Mouse (Mus musculus) frontal cortex, postnatal 25 days (tissue): ENCODE data around the gene Tbc1d10a.

Experiments
- DNase-seq, 2 experiments: peaks; one replicate each; pipeline ENCODE4 v3.0.0; 2022; ENCODE audit warnings: low spot score in 2 of 2

The Tbc1d10a gene

DNA sequence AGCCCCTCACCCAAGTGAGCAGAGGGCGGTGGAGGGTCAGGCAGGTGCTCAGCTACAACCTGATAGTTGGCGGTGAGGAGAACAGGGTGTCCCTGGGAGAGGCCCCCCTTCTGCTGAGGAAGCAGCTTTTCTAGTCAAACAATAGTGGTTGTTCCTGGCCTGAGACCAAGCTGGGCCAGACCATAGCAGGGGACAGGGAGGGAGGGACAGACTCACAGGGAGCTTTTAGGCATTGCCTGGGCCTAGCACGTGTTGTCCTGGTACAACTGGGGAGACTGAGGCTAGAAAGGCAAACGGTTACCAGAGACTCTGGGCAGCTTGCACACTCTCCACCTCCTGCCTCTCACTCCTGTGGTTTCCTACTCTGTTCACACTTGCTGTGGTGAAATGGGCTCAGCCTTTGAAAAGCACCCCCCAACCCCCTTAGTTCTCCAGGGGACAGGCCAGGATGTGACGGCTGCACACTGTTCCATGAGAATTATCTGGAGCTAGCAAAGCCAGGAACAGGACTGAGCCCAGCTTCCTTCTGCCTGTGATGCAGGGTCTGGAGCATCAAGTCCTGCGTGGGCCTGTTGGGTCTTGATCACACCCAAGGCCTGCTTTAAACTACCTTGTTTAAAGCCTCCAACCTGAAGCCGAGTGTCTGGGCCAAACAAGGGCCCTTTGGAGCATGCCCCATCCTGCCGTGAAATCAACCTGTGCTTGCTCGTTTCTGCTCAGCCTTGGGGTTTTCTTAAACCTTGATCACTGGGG lies 29.8 kb downstream of the Tbc1d10a start:
- no peak for DNase-seq

DNA sequence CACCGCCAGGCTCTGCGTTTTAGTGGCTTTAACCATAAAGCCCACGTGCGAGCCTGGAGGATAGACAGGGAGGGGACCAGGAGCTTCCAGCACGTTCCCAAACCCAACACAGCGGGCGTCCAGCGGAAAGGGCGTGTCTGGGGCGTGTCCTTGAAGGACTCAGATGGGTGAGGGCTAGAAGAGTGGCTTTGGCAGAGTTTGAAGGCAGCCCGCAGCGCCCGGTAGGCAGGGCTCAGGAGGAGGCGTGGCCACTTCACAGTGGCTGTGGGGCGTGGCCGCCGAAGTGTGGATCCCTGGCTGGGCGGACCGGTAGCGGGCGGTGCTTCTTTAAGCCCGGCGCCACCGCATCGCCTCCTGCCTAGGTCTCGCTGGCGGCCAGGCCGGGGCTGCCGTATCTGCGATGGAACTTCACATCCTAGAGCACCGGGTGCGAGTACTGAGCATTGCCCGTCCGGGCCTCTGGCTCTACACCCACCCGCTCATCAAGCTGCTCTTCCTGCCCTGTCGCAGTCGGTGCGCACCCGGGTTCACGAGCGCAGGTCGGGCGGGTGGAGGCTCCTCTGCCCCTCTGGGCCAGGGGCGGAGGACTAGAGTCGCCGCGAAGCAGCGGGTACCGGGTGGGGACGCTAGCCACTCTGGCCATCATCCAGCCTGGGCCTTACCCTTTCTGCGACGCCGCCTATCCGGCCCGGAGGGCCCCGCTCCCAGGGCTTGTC lies 31.5 kb downstream of the Tbc1d10a start, which contains the start of gene Castor1:
Gene Castor1 (plus strand): TSS at position 312 of the 716 bp plus-strand sequence.
- DNase-seq, result peak; percentile 32 to 42

DNA sequence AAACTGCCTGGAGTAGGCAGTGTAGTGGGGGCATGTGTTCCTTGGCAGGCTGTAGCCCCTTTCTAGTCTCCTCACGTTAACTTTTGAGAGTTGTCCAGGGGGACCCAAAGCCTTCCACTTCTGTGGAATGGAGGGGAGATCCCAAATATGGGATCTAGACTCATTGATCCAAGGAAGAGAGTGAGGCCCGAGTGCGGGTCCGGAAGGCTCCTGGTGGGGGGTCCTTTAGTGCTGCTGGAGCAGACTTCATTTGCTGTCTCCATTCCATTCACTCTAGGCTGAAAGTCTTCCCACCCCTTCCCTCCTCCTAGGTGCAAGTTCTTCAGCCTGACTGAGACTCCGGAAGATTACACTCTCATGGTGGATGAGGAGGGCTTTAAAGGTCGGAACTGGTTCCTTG lies 32.0 kb downstream of the Tbc1d10a start:
- DNase-seq, result no peak

DNA sequence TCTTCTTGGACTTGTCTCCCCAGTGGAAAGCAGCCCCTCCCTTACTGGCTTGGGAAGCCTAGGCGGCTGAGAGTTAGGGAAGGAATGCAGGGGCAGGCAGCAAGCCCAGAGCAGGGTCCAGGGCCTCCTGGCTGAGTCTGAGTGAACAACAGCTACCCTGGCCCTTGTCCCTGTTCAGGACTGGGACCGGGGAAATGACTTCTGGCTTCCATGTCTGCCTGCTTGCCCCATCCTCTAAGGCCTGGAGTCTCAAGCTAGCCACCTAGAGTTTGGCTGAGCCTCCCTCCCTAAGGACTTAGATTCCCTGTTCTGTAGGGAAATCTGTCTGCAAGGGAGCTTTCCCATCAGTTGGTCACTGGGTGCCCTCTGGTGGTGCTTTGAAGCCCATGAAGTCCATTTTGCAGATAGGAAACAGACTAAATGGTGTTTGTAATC lies 32.7 kb downstream of the Tbc1d10a start:
- DNase-seq, result peak; percentile 39 to 68

DNA sequence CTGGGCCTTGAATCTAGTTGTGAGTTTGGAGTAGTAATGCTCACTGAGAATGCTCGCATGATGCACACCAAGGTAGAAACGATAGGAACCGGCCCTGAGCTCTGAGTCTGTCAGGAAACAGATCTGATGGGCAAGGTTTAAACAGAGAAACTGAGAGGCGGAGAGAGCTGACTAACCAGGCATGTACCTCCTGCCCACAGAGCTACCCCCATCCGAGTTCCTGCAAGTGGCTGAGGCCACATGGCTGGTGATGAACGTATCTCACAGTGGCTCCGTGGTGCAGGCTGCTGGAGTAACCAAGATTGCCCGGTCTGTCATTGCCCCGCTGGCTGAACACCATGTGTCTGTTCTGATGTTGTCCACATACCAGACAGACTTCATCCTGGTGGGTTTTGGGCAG lies 33.3 kb downstream of the Tbc1d10a start:
- no peak for DNase-seq

DNA sequence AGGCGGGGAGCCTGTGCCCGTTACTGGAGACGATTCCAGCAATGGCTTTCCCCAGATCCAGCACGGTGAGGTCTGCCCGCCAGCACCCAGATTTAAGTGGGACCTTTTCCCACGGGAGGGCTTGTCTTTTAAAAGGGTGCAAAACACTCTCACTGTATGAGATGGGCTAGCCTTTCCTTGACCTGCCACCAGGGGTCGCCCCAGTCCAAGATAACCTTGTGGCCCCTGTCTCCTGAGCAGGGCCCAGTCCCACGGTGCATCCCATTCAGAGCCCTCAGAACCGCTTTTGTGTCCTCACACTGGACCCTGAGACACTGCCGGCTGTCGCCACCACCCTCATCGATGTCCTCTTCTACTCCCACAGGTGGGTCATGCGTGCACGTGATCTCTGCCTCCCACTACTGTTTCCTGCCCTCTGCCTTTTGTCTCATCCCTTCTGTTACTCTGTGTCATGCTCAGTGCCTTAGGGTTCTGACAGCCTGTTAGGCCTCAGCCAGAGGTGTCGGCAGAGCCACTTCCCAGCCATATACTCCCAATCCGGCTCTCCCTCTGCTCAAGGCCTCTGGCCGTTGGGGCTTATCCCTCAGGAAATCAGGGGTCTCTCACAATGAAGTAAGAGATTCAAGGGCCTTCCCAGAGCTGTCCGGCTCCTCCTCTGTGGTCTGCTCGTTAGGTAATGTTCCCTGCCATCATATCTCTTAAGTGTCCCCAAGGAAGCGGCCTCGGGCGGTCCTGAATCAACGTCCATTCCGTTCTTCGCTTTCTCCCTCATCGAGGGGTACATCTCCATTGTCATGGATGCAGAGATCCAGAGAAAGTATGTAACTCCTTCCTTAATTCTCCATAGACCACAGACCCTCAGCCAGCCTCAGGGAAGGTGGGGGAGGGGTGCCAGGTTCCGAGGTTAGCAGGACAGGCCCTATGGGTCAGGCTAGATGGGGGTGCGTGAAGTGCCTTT lies 34.1 kb downstream of the Tbc1d10a start:
- DNase-seq, result peak; percentile 67 to 70

DNA sequence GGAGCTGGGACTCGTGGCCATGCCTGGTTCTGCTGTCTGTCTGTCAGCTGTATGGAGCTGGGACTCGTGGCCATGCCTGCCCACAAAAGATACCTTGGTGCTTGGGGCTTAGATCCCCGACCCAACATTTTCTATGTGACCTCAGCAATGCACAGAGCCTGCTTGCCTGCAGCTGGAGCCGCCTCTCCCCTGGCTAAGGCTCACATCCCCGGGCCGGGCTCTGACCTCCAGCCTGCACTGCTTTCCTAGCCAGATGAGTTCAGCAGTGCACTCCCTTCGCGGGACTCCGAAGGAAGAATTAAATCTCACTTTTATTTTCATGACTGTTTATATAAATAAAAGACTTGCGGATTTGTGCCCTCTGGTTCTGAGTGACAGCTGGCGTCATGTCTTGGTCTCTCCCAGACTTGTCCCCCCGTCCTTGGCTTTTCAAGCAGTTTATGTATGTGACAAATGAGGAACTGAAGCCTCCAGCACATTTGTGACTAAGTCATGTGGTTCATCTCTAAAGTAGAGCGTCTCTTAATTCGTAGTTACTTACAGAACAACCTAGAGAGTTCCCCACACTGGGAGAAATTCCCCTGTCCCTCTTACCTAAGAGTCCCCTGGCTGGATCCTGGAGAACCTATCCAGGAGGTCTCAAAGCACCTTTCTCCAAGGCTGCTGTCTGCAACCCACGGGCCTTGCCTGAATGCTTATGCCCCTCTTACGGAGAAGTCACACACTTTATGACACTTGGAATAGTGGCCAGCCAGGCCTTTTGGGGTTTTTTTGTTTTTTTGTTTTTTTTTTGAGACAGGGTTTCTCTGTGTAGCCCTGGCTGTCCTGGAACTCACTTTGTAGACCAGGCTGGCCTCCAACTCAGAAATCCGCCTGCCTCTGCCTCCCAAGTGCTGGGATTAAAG lies 35.7 kb downstream of the Tbc1d10a start:
- DNase-seq, result no peak

DNA sequence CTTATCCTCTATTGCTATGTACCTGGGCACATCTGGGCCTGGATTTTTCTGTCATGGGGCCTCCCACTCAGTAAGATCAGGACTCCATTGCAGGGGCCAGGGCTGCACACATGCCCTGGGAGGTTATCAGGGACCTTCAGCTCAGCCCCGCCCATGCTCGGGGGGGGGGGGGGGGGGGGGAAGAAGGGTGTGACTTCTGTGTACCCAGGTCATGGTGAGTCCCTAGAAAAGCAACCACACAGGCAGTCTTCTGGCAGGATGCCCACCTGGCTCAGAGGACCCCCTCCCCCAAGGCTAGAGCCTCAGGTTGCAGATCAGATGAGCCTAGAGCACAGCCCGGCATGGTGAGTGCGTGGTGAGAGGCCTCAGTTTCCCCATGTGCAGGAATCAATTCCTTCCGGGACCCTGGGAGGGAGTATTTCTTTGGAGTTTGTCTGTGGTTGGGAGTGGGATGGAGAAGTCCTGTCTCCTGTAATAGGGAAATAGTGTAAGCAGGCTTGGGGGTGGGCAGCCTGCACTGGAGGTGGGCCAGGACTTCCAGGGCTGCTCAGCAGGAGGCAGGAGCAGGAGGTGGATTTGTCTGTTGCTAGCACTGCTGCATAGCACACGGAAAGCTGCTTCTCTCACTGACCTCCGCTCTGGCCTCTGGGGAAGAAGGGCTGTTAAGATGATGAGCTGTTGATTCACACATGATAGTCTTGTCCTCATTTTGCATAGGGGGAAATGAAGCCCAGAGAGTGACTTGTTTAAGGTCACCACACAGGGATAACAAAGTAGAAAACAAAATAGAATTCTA lies 37.0 kb downstream of the Tbc1d10a start:
- DNase-seq, result no peak

DNA sequence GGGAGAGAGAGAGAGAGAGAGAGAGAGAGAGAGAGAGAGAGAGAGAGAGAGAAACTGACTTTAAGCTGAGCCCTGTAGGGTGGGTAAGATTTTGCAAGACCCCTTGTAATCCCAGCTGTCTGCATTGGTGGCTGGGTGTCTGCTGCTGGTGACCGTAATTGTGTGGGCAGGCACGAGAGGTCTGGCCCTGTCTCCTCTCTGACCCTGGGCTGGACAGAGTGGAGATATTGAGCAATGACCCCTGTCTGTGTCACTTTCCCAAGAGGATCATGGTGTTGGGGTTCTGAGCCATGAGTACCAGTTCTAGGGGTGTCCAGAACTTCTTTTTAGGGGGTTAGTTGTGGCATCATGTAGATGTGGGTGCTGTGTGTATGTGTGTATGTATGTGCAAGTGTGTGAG lies 37.6 kb downstream of the Tbc1d10a start:
- DNase-seq, result no peak

DNA sequence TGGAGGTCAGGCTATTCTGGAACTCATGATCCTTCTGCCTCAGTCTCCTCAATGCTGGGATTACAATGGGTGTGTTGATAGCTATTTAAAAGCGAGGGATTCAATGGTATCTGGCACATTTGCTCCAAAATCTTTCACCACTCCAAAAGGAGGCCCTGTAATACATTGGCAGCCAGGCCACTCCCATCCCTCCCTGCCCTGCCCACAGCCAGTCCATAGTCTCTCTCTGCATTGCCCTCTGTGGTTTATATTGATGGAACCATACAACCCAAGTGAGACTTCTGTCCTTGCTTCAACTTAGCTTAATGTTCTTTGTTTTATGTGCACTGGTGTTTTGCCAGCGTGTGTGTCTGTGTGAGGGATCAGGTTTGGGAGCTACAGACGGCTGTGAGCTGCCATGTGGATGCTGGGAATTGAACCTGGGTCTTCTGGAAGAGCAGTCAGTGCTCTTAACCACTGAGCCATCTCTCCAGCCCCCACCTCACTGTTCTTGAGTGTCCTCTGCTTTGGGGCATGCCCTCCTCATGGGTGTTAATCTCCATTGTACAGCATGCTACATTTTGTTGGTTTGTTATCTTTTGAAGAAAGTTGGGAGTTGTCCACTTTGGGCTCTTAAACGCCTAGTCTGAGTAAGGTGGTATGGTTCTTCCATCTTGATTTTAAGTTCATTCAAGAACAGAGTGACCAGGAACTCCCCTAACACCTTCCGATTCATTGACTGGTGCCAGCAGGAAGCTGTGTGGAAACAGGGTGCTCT lies 40.2 kb downstream of the Tbc1d10a start:
- no peak for DNase-seq

DNA sequence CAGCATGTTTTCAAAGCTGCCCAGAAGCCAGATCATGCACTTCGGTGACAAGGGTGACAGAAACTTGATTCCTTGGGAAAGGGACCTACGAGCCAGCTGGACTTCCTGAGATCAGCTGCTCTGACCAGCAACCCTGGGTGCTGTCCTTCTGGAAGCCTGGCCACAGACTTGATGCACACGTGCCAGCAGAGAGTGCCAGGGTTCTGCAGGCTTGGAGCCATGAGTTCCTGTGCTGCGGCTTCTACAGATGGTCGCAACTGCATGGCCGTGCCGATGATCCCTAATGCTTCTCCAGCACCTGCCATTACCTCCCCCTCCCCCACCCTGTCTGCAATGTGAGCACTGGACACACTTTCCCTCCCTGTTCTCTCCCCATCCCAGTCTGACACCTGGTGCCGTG lies 41.9 kb downstream of the Tbc1d10a start:
- no peak for DNase-seq

DNA sequence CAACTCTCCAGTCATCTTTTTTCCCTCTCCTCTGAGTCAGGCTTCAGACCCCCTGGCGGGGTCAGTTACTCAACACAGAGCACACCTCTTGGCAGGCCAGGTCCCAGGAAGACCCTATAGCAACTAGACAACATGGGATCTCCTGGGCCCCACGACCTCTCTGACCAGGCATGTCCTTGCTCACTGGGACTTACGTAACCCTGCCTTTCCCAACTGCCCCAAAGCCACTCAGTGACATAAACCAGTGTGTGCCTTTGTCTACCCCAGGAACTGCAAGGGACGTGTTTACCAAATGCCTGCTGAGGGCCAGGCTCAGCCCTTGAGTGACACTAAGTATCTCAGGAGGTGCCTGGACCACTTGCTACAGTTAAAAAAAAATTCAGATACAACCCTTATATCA lies 43.3 kb downstream of the Tbc1d10a start:
- no peak for DNase-seq

DNA sequence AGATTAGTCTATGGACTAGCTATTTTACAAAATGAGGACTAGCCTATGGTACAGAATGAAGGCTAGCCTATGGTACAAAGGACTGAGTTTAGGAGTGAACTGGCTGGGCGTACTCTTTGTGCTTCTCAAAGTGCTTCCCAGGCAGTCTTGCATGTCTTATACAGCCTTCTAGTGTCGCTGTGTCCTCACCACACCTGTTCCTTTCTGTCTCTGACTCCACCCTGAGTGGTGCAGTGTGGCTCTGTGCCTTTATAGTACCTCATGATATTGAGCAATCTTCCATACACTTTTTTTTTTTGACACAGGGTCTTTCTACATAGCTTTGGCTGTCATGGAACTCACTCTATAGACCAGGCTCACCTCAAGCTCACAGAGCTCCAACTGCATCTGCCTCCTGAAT lies 44.8 kb downstream of the Tbc1d10a start:
- DNase-seq, result no peak

DNA sequence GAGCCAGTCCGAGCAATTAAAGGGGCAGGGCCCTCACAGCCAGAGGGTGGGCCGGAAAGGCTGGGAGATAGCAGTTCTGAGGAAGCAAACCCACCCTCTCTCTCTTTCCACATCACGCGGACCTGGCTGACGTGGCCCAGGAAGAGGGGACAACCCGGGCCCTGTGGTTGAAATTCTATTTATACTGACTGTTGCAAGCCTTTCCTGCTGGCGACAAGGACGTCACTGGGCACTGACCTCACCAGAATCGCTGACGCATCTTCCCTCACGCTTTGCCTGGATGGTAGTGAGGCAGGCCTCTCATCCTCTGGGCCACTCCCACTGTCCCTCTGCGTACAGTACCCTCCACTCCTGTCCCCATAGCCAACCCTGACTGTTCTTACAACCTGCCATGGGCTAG lies 46.1 kb downstream of the Tbc1d10a start:
- DNase-seq, result no peak

DNA sequence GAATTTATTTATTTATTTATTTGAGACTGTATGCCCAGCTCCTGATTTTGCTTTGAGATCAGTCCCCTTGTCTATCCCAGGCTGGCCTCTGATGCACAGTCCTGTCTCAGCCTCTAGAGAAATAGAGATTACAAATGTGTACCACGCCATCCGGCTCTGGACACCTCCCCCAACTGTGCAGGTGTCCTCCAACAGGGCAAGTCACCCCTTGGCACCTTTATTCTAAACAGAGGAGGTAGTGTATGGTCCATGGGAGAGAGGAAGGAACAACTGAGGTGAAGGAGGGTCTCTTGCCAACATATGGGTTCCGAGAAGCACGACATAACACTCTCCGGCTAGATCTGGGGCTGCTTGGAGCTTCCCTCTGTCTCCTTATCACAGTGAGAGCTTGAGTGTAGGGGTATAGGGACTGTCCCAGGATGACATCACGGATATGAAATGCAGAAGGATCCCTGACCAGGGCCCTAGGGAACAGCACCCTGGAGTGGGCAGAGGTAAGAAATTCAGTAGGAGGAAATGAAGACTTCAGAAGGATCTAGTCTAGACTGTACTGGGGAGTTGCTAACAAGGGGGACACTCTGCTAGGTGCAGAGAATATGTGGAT lies 48.6 kb downstream of the Tbc1d10a start:
- no peak for DNase-seq

DNA sequence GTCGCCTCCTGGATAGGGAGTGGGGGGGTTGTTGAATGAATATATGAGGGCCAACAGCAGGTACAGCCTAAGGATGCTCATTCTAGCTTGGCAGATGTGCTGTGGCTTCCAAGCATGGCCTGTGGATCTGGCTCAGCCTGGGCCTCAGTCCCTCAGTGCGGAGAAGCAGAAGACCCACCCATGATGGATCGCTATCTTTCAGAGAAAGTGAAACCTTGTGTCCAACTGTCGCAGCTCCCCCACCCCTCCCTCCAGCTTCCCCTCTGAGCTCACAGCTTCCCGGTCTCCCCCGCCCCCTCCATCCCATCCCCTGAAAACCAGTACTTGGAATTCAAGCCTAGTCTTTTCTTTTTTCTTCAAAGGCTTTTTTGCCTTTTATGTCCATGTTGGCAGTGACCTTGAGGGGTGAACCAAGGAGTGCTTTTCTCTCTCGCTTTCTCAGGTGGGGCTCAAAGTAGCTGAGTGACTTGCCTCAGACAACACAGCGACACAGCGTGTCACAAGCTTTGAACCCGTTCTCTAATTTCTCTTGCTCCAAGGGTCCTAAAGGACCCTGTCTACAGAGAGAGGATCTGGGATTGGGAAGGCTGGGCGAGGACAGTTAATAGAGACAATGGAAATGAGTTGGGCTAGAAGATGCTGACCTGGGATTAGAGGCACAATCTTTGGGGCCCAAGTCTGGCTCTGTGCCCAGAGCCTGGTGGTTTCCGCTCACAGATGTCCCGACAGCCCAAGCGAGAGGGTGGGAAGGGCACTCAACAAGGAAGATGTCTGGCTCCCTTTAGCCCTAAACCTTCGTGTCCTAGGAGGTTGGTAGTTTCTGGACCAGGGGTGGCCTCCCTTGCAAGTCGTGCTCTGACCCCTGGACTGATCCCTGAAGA lies 49.3 kb downstream of the Tbc1d10a start, which contains the start of gene Osm:
Gene Osm (plus strand): TSS at position 756 of the 881 bp plus-strand sequence.
- DNase-seq, result no peak

DNA sequence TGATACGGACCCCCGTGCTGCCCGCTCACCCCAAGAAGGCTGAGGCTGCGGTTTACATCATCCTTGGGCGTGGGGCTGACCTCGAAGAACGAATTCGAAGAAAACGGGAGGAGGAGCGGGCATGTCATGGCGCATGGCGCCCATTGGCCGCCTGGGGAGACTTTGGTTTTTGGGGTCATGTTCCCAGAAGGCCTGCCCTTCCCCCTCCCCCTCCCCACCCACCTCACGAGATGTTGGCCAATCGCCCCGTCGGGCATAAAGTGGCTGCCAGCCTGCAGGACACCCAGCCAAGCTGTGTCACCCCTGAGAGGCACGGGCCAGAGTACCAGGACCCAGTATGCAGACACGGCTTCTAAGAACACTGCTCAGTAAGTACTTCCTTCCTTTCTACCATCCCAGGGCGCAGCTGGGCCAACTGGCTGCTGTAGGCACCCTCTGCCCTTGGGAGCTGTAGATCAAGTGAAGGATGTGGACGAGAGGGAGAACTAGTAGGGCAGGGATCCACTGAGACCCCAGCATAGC lies 50.0 kb downstream of the Tbc1d10a start:
- DNase-seq, result no peak
